Mouse (Mus musculus): Measurements from ENCODE around the gene Zfp672.

The Zfp672 gene

GRCm38 (mm10) chr11:58275756-58276155, 54.4 kb downstream of the Zfp672 start:
- DNase-seq, result no peak

- no peak for DNase-seq
Measured at GRCm38 (mm10) chr11:58274572-58274971, 55.6 kb downstream of the Zfp672 start, which contains the start of gene 4930438A08Rik. Gene 4930438A08Rik, plus strand, starts transcription at chr11:58274799.

DNA sequence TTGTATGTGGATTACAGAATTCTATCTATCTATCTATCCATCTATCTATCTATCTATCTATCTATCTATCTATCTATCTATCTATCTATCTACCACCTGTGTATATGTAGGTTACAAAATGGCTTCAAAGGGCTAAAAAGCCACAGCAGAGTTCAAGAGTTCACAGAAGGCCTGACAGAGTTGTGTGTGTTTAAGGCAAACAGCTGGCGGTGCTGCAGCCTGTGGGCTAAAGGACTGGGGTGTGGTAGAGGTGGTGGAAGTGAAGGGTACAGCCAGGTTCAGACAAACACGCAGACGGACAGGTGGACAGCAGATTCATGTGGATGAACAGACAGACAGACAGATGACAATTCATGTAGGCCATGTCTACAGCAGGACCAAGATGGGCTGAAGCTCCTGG, 61.9 kb downstream of the Zfp672 start:
- no peak for DNase-seq
